Mouse (Mus musculus) mouse trophoblast stem cell (cell line): ENCODE results near the gene Ccdc158.

Experiments used
- in situ Hi-C, 2 experiments: fragments of 300-500 bp; cut with MseI, MboI; formaldehyde crosslinking; loops; 2 replicates in 1 of 2; 3 replicates in 1 of 2; pipeline ENCODE4 v1.15.1; 2025

Gene Ccdc158

GRCm38 (mm10) chr5:92674859-92675573 lies at the start of gene Ccdc158:
Gene Ccdc158, minus strand, starts transcription at chr5:92675271.
- in situ Hi-C loops = no loop called here

DNA sequence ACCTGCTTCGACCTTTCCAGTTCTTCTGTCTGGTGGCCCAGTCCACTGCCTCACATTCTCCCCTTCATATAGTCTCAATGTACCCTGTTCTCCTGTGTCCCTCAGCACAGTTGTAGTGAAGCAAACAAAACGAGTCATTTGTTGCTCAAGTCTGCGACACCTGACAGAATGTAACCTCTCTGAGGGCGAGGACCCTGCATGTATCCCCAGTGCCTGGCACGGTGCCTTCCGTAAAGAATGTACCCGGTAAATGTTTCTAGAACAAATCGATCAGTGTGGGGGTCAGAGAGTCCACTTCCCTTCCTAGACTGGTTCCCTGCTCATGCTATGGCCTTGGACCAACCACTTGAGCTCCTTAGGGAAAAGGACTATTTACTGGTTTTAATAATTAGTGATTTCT lies 46.5 kb upstream of the Ccdc158 start:
- in situ Hi-C loops = no loop called here

- in situ Hi-C loops = loop anchor here in 1 of 2 experiments (5.0 kb wide), 1 partner anchor 37 kb away; the partner anchor contains the start of gene Shroom3
Observed at GRCm38 (mm10) chr5:92718856-92719255, 43.8 kb upstream of the Ccdc158 start.

- in situ Hi-C loops = loop anchor here in 1 of 2 experiments (5.0 kb wide), 1 partner anchor 36 kb away; the partner anchor contains the start of gene Shroom3
Observed at GRCm38 (mm10) chr5:92717666-92718360, 42.7 kb upstream of the Ccdc158 start.

DNA sequence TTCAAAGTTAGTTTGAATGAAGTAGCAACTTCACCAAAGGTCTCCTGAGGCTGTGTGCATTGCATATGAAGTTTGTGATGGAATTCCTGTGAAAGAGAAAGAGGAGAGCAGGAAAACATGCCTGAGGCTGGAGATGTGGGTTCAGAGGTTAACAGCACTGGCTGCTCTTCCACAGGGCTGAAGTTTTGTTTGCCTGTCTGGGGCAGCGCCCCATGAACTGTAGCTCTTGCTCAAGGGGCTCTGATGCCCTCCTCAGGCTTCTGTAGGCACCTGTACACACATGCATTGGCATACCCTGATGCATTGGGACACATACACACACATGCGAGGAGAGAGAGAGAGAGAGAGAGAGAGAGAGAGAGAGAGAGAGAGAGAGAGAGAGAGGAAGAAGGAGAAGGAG lies 40.8 kb upstream of the Ccdc158 start:
- in situ Hi-C loops = loop anchor here in 1 of 2 experiments (5.0 kb wide), 1 partner anchor 34 kb away; the partner anchor contains the start of gene Shroom3

DNA sequence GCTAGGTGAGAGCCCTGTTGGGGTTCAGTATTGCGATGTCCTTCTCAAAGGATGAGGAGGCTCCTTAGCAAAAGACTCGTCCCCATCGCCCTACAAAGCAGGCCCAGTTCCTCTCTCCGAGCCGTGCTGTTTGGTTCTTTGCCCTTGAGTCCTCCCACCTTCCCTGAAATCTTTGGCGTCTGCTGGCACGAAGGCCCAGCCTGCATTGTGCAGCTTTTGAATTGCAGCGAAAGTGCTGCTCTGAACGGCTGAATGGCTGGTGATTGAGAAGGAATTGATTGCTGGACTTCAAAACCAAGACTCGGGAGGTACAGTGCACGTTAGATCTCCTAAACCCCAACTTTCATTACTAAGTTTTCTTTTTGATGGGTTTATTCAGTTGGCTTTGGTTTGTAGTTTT lies 40.2 kb upstream of the Ccdc158 start:
- in situ Hi-C loops = loop anchor here in 1 of 2 experiments (5.0 kb wide), 1 partner anchor 33 kb away; the partner anchor contains the start of gene Shroom3

DNA sequence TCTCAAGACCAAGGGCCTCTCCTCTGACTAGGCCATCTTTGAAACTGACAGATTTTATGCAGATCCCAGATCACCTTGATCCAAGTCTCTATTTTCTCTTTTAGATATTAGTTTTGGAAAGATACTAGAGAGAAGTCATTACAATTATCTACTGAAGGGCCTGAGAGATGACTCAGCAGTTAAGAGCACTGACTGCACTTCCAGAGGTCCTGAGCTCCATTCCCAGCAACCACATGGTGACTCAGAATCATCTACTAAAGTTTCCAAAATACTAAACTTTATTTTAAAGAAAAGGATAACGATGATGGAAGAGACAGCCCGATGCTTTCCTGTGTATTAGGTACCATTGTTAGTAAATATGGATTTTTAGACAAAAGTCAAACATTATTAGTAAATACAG lies 39.8 kb upstream of the Ccdc158 start:
- in situ Hi-C loops = loop anchor here in 1 of 2 experiments (5.0 kb wide), 1 partner anchor 33 kb away; the partner anchor contains the start of gene Shroom3

DNA sequence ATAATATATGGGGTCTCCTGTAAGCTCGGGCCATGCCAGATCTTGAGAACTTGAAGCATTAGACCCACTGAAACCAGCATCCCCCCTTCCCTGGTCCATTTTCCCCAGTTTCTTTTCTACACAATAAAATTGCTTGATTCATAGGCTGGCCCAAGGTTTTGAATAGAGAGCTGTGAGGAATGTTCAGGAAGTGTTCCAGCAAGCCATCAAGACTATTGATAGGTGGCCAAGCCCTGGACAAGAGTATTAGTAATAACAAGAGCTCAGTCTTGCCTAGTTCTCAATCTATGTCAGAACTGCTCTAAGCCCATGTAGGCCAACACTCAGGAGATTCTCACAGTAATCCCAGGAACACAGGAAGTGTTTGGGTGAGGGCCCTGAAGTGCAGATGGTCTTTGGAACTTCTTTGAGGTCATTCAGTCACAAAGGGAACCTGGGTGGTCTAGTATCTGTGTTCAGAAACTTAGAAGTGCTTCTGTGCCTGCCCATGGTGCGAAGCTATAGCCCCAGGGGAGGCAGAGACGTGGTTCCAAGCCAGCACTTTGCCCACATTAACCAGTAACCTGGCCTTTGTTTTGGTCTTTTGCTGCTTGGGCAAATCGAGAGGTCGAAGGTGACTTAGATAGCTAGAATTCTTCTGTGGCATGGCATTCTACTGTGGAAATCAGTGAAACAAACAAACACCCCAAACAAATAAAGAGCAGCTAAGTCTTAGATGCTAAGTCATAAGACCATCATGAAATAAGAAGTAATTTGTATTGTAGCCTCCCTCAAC lies 37.7 kb upstream of the Ccdc158 start:
- in situ Hi-C loops = no loop called here

DNA sequence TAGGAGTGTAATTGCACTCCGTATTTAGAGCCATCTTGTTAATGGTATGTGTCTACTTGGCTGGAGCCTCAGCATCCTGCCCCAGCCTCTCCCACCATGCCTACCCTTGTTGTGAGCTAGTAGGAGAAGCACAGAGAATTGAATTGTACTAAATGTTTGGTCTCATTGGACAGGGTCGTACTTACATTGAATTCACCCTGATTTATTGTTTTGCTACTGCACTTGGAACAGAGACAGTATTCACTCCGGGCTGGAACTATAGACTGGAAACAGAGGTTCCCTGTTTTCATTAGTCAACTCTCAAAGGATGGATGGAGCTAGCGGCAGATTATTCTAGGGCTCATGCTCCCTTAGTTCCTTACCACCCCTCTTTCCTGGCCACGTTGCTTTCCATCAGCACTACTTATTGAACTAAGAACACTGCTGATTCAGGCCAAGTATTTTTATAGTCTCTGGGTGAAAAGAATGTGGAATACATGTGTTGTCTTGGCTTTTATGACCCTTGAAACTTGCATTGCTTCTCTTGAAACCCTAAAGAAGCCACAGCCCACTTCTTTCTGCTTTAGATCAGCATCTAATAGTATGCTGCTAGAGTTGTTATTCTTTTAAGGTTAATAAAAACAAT lies 36.7 kb upstream of the Ccdc158 start:
- in situ Hi-C loops = no loop called here

DNA sequence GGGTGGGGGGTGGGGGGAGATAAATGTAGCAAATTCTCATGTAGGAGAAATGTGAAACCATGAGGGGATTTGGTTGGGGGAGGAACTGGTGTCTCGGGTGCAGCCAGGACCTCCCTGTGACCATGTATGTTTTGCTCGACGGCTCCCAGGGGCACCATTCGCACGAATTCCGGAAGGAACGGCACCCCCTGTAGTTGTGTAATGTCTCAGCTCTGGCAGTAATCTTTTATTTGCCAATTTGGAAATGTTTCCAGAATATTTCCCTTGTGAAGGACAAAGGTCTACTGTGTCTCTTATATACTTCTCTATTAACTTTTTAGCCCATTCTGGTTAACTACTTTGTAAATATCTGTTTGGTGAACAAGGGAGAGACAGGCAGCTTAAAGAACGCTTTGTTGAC lies 35.7 kb upstream of the Ccdc158 start:
- in situ Hi-C loops = no loop called here

DNA sequence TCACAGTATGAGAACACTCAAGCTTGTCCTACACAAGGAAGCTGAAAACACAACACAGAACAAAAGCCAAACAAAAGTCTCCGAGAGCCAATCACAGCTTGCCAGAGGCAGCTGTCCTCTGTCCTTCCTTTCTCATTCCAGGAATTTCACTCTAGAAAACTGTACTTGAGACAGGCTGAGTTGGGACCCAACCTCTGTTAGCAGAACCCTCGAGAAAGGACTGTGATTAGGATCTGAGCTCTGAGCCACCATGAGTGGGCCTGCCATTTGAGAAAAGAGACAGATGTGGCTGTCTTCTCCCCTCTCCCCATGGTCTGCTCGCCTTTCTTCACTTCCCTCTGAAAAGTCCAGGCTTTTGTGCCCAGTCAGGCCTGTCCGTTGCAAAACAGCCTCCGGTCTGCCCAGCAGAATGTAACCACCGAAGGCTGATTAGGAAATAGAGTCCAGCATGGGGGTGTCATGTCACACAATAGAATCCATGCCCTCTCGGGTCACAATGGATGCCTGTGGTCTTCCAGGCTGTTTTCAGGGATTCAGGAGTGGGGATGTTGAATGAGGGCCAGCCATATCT lies 32.9 kb upstream of the Ccdc158 start:
- in situ Hi-C loops = no loop called here

GRCm38 (mm10) chr5:92703671-92704070 lies 28.6 kb upstream of the Ccdc158 start:
- in situ Hi-C loops = no loop called here

- in situ Hi-C loops = no loop called here
Observed at GRCm38 (mm10) chr5:92701750-92702149, 26.7 kb upstream of the Ccdc158 start.

DNA sequence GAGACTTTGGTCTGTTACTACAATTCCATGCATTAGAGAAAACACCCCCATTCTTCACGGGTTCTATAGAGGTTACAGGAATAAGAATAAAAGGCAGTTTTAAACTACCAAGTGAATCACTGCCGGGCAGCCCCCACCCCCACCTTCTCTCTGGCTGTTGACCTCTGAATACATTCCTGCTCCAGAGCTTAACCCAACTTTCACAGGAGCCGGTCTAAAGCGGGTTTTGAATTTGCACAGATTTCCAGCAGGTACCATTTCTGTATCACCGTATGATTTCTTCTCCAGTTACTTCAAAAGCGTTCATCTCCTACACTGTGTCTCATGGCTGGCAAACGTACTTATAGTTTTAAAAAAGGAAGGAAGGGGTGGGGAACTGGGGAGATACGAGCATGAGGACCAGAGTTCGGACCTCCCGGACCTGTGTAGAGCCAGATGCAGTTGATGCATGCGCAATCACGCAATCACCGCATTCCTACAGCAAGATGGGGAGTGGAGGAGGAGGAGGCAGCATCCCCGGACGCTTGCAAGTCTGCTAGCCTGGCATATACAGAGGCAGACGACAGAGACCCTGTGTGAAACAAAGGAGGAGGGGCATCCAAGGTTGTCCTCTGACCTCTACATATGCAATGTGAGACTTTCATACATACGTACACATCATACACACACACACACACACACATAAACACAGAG lies 23.9 kb upstream of the Ccdc158 start:
- in situ Hi-C loops = no loop called here

DNA sequence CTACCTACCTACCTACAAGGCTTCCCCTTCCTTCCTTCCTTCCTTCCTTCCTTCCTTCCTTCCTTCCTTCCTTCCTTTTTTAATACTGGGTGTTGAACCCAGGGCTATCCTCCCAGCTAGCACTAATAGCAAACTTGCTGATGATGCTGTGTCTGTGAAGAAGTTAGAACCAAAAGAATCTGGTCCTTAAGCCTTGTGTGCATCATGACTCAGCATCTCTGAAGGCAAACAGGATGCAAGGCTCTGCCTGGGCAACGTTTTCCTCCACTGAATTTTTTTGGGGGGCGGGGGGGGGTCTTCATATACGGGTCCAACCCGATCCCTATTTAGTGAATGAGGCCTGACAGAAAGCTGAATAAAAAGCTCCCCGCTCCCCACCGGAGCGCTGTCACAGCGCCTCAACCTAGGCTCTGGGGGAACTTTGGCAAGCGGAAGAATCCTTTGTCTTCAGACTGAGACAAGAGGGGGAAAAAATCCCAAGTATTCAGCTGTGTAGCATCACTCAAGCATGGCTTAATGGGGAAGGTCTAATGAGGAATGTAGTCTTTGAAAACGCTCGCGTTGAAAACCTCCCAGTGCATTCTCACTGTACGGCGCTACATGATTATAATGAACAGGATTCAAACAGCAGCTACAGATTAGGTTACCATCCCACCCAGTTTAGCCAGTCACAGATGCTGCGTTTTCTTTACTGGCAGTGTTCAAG lies 23.2 kb upstream of the Ccdc158 start:
- in situ Hi-C loops = no loop called here

DNA sequence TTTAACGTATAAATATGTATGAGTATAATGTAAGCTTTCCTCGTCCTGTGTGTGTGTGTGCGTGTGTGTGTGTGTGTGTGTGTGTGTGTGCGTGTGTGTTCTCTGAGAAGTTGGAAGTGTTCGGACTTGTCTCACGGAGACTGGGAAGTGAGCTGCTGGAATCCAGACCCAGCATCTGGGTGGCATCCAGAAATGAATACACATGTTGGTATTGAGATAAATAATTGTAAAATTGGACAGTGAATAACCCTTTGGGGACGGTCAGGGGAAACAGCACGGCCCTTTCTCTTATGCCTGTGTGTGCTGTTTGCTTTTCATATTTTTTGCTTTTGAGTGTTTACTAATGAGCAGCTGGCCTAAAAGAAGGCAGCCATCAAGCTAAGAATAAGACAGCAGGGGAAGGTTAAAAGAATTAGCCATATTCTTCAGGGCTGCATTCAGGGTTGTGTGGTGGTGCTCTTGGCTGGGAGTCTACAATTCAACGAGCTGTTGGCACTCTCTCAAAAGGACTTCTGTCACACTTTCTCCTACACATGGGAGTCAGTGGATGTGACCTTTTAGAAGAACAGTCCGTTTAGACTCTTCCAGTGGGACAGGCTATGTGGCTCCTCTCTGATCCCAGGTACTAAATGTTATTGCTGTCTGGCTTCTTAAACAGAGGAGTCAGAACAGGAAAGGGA lies 19.4 kb upstream of the Ccdc158 start:
- in situ Hi-C loops = no loop called here

DNA sequence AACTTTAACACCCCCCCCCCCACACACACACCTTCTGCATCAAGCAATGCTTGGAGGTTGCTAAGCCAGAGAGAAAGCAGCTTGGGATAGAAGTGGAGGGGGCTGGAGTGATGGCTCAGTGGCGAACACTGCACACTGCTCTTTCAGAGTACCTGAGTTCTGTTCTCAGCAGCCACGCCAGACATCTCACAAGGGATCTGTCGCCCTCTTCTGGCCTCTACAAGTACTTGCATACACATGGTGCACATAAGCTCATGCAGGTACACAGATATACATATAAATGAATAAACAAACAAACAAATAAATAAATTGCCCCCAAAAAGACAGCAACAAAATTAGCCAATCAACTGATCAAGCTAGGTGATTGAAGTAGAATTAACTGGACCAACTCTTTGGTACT lies 18.7 kb upstream of the Ccdc158 start:
- in situ Hi-C loops = no loop called here

DNA sequence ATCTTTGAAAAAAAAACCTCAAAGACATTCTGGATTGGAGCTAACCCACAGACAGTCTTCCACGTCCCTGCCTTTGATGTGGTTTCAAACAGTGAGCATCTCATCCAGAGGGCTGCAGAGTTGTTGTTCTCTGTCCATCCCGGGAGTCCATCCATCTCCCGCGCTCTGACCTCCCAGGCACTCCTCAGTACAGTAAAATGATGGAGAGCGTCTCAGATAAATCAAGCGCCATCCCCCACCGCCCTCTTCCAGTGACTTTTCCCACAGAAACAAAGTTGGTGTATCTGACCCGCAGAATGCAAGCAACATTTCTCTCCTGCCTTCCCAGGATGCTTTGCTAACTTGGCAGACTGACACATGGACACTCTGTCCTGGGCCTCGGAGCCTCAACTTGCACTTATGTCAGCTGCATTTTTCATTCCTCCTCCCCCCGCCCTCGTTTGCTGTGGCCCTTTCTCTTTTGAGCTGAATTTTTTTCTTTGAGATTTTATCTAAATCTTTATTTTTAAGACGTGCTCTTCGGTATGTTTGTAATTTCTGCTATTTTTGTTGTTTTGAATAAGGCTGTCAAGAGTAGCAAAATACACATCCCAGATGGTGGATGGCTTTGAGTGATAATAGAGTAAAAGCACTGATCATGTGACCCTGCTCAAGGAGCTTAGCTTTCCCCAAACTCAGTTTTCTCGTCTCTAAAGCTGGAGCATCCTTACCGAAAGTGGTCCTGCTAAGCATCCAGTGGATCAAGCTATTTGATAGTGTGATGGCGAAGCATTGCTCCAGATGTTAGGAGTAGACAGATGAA lies 17.3 kb upstream of the Ccdc158 start:
- in situ Hi-C loops = no loop called here

GRCm38 (mm10) chr5:92688569-92688968 lies 13.5 kb upstream of the Ccdc158 start:
- in situ Hi-C loops = no loop called here
